Mouse (Mus musculus): ENCODE measurements around the gene Rnf40.
"Not testable (repeated sequence)": the region's sequence is repeated elsewhere in the genome, so short reads cannot be mapped to it uniquely, and the experiment has no call there.

Rnf40 gene

DNA sequence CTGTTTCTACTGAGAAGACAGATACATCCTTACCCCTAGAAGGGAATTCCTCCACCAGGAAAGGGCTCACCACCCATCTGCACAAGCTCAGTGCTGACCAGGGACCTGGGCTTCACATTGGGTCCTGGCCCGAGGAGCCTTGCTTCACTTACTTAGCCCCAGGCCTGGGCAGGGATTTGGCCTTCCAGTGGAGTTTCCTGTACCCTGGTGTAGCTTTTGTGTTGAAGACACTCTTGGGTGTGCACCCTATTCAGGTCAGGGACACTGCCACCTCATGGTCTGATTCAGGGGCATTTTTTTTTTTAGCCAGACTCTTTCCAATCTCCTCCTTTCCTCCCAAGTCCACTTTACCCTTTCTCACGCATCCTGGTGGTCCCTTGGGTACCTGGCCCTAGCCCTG is 14.3 kb downstream of the Rnf40 start:
- in situ Hi-C loops (cut with MboI, MseI), result no loop called here

DNA sequence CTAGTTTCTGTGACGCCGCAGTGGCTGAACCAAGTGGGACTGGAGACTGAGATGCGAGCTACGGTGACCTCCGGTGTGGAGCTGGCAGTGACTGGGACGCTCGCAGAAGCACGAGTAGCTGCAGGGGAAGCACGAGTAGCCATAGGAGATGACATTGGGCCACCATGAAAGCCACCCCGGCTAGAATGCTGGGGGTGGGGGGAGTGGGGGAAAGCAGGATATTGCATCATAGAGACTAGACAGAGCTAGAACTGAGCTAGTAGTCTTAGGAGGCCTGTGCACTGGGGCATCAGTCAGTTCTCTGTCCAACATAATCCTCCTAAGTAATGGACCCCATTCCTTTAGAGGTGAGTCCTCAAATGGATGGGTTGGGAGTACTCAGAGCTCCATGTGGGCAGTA is 15.7 kb downstream of the Rnf40 start:
- in situ Hi-C loops (cut with MboI, MseI), result no loop called here

DNA sequence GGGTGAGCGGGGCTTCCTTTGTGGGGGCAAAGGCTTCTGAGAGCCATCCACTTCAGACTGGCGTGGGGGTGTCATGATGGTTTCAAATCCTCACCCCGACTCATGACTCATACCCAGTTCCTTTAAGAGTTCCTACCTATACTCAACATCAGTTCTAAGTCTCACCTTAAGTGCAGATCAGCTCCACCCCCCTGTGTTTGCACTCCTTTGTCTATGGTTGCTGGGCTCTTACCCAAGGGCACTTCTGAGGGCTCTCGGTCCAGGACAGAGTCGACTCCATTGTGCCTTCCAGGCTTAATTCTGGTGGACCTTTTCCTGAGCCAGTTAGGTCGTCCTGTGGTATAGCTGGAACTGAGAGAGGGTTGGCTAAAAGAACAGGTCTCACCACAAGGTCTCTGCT is 18.6 kb downstream of the Rnf40 start:
- in situ Hi-C loops (cut with MboI, MseI), result no loop called here

DNA sequence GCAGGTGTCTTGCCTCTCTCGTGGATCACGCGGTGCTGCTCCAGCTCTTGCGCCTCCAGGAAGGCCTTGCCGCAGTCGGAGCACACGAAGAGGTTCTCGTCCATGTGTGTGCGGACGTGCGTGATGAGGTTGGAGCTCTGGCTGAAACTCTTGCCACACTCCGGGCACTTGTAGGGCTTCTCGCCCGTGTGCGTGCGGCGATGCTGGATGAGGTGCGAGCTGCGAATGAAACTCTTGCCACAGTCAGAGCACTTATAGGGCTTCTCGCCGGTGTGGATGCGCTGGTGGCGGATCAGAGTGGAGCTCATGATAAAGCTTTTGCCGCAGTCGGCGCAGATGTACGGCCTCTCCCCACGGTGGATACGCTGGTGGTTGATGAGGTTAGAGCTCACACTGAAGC is 22.4 kb downstream of the Rnf40 start:
- in situ Hi-C loops (cut with MboI, MseI), result no loop called here

DNA sequence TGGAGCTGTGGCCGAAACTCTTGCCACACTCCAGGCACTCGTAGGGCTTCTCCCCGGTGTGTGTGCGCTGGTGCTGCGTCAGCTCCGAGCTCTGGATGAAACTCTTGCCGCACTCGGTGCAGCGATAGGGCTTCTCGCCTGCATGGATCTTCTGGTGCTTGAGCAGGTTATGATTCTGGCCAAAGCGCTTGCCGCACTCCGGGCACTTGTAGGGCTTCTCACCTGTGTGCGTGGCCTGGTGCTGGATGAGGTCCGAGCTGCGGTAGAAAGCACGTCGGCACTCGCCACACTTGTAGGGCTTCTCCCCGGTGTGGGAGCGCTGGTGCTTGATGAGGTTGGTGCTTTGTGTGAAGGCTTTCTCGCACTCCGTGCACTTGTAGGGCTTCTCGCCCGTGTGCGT is 23.0 kb downstream of the Rnf40 start:
- in situ Hi-C loops (cut with MboI, MseI), result no loop called here

DNA sequence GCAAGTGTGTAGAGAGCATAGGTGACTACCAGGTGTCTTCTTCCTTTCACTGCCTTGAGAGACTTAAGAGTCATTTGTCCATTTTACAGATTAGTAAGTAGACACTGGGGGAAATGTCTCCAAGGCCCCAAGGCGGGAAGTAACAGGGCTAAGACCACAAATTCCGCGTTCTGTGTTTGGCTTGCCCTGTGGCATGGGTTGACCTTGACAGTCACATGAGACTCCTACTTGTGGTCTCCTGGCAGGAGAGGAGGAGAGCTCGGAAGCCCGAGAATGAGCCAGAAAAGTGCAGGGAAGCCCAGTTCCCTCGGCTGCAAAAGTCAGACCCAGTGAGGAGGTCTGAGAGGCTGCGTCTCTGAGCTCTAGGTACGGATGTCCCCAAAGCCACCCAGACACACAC is 24.9 kb downstream of the Rnf40 start:
- in situ Hi-C loops (cut with MboI, MseI), result no loop called here

DNA sequence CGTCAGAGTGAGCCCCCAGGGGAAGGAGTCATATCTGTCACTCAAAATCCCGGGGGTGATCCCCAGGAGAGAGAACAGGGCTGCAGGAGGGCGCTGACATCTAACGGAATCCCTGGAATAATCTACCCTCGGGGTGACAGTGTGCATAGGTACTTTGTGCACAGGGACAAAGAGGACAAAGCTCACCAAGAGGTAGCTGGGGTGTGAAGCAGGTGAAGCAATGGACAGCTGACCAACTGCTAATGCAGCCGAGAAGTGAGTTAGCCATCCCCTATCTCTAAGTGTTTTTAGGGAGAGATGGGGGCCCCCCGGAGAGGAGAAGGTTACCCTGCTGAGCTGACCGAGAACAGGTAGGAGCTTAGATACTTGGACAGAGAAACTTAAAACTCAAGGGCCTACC is 25.5 kb downstream of the Rnf40 start:
- in situ Hi-C loops (cut with MboI, MseI), result no loop called here

DNA sequence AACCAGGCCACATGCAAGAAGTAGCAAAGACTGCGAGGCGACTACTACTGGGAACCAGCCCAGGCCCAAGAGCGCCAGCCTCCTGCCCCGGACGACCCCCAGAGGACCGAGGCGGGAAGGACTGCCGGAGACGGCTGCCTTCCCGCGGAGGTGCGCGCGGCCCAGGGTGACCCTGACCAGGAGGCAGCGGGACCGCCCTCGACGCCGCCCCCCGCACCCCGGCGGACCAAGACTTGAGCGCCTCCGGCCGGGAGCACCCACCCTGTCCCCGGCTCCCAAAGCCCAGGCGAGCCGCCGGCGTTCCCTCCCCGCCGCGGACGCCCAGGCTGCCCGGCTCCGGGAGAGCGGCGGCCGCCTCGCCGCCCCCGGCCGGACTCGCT is 25.9 kb downstream of the Rnf40 start:
- in situ Hi-C loops (cut with MboI, MseI), result no loop called here

DNA sequence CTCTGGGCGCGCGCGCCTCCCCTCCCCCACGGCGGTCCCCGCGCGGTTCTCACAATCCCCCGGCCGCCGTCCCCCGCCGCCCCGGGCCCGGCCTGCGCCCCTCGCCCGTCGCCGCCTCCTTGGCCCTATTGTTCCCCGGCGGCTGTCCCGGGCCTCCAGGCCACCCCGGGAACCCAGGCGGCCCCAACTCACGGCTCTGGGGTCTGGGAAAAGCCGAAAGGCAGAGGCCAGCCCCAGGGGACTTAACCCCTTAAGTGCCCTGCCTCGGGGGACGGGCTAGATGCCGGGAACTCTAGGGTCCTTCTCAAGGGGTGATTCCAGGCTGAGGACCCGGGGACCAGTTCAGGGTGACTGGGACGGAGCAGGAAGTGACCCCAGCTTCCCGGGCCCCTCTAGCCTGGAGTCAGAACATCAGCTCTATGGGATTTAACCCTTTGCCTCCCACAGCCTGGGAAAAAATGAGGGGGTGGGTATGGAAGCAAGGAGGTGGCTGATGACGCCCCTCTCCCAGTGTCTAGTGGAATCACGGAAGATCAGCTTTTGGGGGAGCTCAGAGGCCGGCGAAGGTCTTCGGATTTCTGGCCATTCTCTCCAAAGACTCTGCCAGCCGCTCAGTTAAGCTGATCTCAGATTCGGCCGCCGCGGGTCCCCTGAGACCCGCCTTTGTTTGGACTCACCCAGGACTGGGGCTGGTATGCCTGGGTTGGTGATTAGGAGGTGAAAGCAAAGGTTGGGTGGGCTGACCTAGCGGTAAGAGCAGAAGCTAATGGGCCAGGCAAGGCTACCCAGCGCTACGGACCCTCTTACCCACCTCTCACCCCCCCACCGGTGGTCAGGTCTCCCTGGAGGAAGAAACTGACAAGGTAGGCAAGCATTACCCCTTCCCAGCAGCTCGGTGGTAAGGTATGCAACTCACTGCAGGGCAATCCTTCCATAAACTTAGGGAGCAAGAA is 26.6 kb downstream of the Rnf40 start, which contains the start of gene Zfp629:
TSS of gene Zfp629 (minus strand) at position 907 of the 953 bp plus-strand sequence.
- in situ Hi-C loops (cut with MboI, MseI), result no loop called here

DNA sequence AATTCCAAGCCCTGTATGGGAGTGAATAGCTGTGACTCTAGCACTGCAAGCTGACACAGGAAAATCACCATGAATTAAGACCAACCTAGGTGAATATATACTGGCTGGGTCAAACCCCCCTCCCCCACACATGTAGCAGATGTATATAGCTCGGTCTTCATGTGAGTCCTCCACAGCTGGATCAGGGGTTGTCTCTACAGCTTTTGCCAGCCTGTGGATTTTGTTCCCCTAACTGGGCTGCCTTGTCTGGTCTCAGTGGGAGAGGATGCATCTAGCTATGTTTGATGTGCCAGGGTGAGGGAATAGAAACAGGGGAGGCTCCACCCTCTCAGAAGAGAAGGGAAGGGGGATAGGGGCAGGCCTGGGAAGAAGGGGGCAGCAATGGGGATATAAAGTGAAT is 27.8 kb downstream of the Rnf40 start:
- in situ Hi-C loops (cut with MboI, MseI), result no loop called here

DNA sequence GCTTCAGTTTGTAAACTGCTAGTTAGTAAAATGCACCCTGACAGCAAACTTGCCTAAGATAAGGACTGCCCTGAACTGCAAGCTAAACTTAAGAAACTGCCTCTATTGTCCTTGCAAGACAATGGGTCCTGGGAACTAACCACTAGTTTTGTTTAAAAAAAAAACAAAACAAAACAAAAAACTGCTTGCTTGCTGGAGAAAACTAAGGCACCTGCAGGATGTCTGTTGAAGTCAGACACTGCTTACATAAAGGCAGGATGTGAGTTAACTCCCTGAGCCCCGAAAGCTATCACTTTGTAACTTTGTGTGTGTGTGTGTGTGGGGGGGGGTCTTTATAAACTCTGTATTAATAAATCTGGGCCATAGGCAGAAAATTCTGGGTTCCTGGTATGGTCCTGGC is 28.3 kb downstream of the Rnf40 start:
- in situ Hi-C loops (cut with MboI, MseI), result no loop called here

DNA sequence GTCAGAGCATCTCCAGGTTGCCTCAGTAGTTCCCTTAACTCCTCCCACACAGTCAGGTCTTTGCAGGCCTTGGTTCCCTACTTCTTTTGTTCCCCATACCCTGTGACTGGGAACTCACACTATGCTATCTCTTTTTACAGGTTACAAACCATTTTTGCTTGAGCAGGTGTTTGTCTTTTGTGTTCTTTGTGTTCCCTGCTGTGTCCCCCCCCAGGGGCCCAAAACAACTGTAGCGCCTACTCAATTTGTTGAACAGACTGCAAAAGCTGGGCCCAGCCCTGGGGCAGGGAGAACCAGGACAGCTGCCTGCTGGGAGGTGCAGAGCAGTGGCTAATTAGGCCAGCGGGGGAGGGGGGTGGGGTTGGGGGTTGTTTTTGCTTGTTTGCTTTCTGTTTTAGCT is 29.4 kb downstream of the Rnf40 start:
- in situ Hi-C loops (cut with MboI, MseI), result no loop called here

DNA sequence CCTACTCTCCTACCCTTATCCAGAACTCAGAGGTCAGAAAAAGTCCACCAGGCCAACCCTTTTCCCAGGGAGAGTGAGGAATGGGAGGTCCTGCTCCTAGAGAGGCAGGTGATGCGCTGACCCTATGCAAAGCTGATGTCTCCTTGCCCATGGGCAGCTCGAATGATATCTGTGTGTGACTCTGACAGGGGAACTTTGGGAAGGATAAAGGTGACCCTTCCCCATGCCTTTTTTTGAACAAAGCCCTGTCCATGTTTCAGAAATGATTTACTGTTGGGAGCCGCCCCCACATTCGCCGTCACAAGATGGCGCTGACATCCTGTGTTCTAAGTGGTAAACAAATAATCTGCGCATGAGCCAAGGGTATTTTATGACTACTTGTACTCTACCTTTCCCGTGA is 29.8 kb downstream of the Rnf40 start:
- in situ Hi-C loops (cut with MboI, MseI), result not testable (repeated sequence)

DNA sequence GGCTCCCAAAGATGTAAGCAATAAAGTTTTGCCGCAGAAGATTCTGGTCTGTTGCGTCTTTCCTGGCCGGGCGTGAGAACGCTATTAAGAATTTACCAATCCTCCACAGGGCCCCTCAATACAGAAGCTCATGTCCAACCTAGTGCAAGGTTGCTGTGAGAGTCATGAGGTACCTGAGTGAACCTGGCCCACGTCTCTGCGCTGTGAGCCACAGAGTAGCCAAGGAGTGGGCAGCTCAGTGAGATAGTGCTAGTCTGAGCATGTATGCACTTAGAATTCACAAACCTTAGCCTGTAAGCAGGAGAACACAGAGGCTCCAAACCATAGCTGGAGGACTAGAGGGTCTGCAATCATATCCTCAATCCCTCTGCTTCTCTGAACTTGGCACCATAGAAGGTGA is 37.5 kb downstream of the Rnf40 start:
- in situ Hi-C loops (cut with MboI, MseI), result no loop called here

DNA sequence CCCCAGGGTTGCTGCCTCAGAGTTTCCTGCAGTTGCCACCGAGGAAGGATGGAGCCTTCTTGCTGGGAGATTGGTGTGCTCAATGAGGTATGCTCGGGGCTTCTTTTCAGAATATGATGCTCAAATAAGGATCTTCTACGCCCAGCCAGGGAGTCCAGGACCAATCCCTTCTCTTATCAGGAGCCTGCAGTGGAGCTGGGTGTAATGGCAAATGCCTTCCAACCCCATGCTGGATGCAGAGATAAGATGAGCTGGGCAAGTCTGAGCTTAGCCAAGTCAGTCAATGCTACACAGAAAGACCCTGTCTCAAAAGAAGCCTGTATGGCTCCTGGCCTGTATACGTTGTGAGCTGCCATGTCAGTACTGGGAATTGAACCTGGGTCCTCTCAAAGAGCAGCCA is 37.9 kb downstream of the Rnf40 start:
- in situ Hi-C loops (cut with MboI, MseI), result no loop called here

DNA sequence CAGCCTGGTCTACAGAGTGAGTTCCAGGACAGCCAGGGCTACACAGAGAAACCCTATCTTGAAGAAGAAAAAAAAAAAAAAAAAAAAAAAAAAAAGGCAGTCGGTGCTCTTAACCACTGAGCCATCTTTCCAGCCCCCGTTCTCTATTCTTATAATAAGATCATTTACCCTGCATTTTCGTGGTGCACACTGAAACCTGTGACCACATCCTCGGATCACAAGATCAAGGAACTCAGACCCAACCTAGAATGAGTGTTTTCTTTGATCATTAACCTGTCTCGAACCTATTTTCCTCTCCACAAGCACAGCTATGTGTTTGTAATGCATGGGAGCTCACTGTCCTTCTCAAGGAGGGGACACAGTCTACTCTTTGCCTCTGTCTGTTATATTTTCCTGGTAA is 40.1 kb downstream of the Rnf40 start:
- in situ Hi-C loops (cut with MboI, MseI), result no loop called here

DNA sequence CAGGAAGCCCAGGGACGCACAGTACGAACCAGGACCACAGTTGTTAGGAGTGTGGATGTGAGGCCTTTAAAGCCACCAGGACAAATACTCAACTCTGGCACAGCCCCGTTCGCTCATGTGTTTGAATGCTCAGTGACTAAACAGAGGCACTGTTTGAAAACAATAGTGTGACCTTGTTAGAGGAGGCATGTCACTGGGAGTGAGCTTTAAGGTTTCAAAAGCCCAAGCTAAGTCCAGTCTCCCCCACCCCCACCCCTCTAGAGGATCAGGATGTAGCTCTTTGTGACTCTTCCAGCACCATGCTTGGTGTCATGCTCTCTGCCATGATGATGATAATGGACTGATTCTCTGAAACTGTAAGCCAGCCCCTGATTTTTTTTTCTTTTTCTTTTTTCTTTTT is 42.8 kb downstream of the Rnf40 start:
- in situ Hi-C loops (cut with MboI, MseI), result no loop called here

DNA sequence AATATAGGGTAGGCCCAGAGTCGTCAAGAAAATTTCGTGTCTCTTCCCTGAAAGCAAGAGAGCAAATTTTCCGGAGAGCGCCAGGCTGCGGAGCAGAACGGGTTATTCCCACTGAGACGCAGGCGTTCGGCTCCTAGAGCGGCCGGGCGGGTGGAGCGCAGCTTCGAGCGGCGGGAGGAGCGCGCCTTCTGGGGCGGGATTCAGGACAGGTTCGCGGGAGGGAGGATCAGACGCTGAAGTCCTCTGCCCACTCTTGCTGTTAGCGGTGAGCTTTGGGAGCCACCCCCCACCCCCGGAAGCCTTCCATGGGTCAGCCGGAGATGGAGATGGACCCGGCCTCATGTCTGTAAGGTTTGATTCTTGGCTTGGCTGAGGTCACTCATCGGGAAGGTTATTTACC is 48.4 kb downstream of the Rnf40 start:
- in situ Hi-C loops (cut with MboI, MseI), result no loop called here

DNA sequence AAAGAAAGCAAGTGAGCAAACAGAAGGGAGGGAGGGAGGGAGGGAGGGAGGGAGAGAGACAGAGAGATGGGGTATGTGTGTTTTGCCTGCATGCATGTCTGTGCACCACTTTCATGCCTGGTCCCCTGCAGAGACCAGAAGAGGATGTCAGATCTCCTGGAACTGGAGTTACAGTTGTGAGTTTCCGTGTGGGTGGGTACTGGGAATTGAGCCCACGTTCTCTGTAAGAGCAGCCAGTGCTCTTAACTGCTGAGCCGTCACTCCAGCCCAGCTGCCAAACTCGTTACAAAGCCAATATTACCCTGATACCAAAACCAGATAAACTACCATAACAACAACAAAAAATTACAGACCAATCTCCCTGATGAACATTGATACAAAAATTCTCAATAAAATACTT is 52.7 kb downstream of the Rnf40 start:
- in situ Hi-C loops (cut with MboI, MseI), result no loop called here

DNA sequence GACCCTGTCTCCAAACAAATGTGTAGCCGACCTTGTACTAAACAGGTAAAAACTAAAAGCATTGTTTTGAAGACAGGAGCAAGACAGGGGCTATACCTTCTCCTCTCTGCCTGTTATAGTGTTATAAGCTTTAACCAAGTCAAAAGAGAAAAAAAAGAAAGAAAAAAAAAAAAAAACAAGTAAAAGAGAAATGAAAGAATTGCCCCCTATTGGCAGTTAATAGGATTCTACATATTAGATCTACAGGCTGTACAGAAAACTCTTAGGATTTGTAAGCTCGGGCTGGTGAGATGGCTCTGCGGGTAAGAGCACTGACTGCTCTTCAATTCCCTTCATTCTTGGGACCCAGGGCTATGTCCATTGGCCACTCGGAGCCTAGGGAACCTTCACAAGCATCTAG is 53.7 kb downstream of the Rnf40 start:
- in situ Hi-C loops (cut with MboI, MseI), result no loop called here

DNA sequence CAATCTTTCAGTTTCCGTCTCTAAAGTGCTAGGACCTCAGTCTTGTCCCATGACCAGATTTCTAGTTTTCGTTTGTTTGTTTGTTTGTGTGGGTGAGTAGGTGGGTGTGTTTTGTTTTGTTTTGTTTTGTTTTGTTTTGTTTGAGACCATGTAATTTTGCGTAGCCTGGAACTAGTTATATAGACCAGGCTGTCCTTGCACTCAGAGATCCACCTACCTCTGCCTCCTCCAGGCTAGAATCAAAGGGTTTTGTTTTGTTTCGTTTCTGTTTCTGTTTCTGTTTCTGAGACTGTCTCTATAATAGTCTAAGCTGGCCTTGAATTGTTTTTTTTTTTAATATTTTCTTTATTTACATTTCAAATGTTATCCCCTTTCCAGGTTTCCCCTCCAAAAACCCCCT is 57.8 kb downstream of the Rnf40 start:
- in situ Hi-C loops (cut with MboI, MseI), result no loop called here

DNA sequence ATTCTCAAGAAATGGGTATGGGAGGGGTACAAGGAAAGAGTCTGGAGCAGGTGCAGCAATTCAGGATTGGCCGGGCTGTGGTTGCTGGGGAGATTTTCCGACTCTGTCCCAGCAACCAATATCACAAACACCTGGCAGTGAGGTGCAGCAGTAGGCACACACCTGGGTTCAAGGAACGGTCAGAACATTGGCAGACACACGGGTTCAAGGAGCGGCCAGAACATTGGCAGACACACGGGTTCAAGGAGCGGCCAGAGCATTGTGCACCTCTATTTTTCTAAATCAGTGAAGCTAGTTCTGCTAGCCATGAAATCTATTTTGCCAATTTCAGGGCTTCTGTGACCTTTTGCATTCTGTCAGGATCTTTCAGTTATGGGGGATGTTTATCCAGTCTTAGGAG is 59.0 kb downstream of the Rnf40 start:
- in situ Hi-C loops (cut with MboI, MseI), result not testable (repeated sequence)

DNA sequence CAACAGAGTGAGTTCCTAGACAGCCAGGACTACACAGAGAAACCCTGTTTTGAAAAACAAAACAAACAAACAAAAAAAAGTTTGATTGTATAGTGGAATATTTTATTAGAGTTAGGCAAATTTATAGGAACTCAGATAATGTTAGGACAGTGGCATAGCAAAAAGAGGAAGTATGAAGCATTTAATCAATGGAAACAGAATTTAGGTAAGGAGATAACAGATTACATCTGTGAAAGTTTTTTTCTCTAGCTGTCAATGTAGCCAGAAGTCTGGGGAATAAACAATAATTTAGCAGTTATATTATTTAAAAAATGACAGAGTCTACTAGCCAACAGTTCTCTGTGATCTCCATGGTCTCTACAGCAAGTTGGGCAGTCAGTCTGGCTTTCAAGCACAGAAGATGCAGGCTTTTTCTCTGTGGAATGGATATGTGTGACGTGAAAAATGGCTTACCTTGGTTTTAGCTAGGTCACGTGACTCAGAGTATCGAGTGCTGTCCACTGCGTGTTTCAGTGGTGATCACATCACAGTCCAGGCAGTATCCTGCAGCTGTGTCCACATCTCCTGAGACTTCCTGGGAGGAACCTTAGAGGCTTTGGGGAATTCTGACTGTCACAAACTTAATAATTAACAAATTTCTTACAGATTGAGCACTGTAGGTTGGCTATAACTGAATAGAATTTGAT is 60.1 kb downstream of the Rnf40 start:
- in situ Hi-C loops (cut with MboI, MseI), result no loop called here
